Mouse (Mus musculus) spleen, adult 2 months (tissue): ENCODE results near the gene Fam168b. TPM values are rescaled to one million over a fixed set of nuclear protein-coding genes. Genes with fewer than 3 reads are reported as not detected.
A peak's percentile ranks its signal among the peaks of the same experiment; 100 is the strongest.

ENCODE experiments used
- DNase-seq, 2 experiments: peaks; one replicate each; pipeline versions ENCODE4 v3.0.0 to v3.0.0-alpha.2; 2012 to 2021; ENCODE audit warnings: low spot score in 2 of 2, low read depth in 1 of 2
- H3K27ac ChIP-seq: fragments of 200-500 bp; 2 replicates; pipeline ENCODE4 v1.5.1; 2012; ENCODE audit warnings: low read length, inconsistent platforms; ENCODE audit not compliant: insufficient read depth
- H3K27me3 ChIP-seq: fragments of 200-500 bp; 2 replicates; pipeline ENCODE4 v1.6.1; 2012; ENCODE audit warnings: mild to moderate bottlenecking, moderate library complexity, low read length, inconsistent platforms; ENCODE audit not compliant: control insufficient read depth, insufficient read depth
- H3K36me3 ChIP-seq: fragments of 200-500 bp; 2 replicates; pipeline ENCODE4 v1.6.1; 2012; ENCODE audit warnings: mild to moderate bottlenecking, low read length, inconsistent platforms; ENCODE audit not compliant: control insufficient read depth, insufficient read depth
- H3K4me1 ChIP-seq: fragments of 200-500 bp; 2 replicates; pipeline ENCODE4 v1.6.1; 2011; ENCODE audit warnings: inconsistent platforms; ENCODE audit not compliant: control insufficient read depth, insufficient read depth, insufficient read length
- H3K4me3 ChIP-seq: fragments of 200-500 bp; 2 replicates; pipeline ENCODE4 v1.5.1; 2011; ENCODE audit warnings: mild to moderate bottlenecking, inconsistent platforms; ENCODE audit not compliant: insufficient read depth, insufficient read length; ENCODE audit errors: extremely low read depth
- CTCF ChIP-seq: fragments of 200-500 bp; IDR thresholded peaks from 2 replicates; pipeline ENCODE4 v1.5.1; 2011; ENCODE audit warnings: mild to moderate bottlenecking, inconsistent platforms; ENCODE audit not compliant: insufficient read depth, insufficient read length, insufficient replicate concordance; ENCODE audit errors: extremely low read depth
- POLR2A ChIP-seq: fragments of 200-500 bp; IDR thresholded peaks from 2 replicates; pipeline ENCODE4 v1.6.1; 2011; ENCODE audit warnings: low read depth, low read length, inconsistent platforms
- WGBS: fragments of 180-500 bp; shearing (Covaris S2); methylation state at CpG from one replicate; pipeline ENCODE4 v1.1.7; 2018; 5-methylcytosine and 5-hydroxymethylcytosine counted together
- polyA plus RNA-seq: library from polyadenylated mRNA; depleted of rRNA; stranded (reverse); fragments of >200 nt; gene quantifications from 2 replicates; pipeline ENCODE4 v1.2.3, GENCODE M21; 2012

Gene Fam168b
- polyA plus RNA-seq, 1 experiment, result 351 TPM

DNA sequence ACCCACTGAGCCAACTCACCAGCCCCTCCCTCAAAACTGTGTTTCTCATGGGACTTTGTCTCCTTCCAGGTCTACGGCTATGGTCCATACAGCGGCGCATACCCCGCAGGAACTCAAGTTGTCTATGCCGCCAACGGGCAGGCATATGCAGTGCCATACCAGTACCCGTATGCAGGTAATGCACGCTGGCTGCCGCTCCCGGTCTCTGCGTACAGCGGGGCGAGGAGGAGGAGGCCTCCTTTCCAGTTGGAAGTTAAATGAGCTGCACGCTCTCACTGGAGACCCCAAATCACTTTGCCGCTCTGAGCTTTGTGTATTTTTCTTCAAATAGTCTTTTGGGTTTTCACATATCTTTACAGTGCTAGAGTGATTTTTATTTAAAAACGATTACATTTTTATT is 26.4 kb upstream of the Fam168b start:
- no peaks in the 10 kb centered on the region for H3K27me3 ChIP-seq
- peaks cover 29% of the 10 kb centered on the region for H3K36me3 ChIP-seq
- no peak overlapping the region for H3K27ac ChIP-seq
- H3K4me3 ChIP-seq, result no peak overlapping the region
- no peak for DNase-seq
- 96% methylated on average over 16 of the region's 16 CpGs for WGBS
- H3K4me1 ChIP-seq, result no peaks in the 10 kb centered on the region
- TF ChIP-seq POLR2A, result no peak
- TF ChIP-seq CTCF, result no peak

DNA sequence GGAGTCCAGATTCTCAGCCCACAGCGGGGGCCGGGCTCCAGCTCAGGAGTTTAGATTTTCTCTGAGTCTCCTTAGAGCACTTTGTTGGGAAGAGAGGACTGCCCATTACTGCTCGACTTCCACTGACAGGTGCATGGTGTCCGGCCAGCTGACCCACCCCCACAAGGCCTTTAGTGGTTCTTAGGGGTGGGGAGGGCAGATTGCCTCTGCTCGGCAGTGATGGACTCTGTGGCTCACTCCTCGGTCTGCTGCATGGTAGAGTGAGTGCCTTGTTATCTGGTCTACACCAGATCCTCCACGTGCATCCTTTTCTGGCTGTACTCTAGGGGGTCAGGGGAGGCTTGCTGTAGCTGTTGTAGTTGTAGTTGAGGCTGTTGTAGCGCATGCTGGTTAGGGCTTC is 25.5 kb upstream of the Fam168b start:
- H3K4me1 ChIP-seq, result no peaks in the 10 kb centered on the region
- H3K36me3 ChIP-seq, result peaks cover 32% of the 10 kb centered on the region
- TF ChIP-seq POLR2A (no peak), CTCF (no peak)
- no peak for DNase-seq
- H3K4me3 ChIP-seq, result no peak overlapping the region
- no peaks in the 10 kb centered on the region for H3K27me3 ChIP-seq
- no peak overlapping the region for H3K27ac ChIP-seq
- 91% methylated on average over 8 of the region's 8 CpGs for WGBS

DNA sequence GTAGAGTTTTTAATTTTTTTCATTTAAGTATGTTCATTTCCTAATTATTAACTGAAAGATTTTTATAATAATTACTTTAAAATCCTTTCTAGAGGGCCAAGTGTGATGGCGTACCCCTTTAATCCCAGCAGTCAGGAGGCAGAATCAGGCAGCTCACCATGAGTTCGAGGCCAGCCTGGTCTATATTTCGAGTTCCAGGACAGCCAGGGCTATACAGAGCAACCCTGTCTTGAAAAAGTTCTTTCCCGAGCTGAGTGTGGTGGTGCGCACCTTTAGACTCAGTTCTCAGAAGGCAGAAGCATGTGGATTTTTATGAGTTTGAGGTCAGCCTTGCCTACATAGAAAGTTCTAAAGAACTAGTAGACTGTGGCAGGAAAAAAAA is 24.7 kb upstream of the Fam168b start:
- TF ChIP-seq POLR2A (no peak), CTCF (no peak)
- Histone ChIP-seq H3K4me1 (no peaks in the 10 kb centered on the region), H3K27me3 (no peaks in the 10 kb centered on the region), H3K4me3 (no peak overlapping the region), H3K27ac (no peak overlapping the region), H3K36me3 (peaks cover 39% of the 10 kb centered on the region)
- DNase-seq, result no peak
- 87% methylated on average over 5 of the region's 5 CpGs for WGBS

DNA sequence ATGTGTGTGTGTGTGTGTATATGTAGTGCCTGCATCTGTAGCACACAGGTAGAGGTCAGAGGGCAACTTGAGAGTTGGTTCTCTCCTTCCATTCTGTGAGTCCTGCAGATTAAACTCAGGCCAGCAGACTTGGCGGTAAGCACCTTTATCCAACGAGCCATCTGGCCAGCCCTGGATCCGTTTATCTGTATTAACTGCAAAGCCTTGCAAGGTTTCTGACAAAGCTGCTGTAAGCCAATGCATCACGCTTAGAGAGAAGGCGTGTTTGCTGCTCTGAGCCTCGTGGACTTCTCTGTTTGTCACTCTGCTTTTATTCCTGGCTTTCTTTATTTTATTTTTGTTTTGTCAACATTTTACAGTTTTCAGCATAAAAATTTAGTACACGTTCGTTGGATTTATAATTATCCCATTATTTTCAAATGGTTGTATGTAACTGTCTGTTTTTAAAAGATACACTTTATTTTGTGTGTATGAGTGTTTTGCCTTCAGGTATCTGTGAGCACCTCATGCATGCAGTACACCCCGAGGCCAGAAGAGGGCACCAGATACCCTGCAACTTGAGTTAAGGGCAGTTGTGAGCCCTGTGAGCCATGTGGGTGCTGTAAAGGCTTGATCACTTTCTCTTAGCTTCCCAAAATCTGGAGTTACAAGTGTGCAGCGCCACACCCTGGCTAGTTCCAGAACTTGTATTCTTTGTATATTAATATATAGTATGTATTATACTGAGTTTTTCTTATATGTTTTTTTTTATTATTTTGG is 24.1 kb upstream of the Fam168b start:
- H3K4me3 ChIP-seq, result no peak overlapping the region
- 65% methylated on average over 10 of the region's 10 CpGs for WGBS
- peak; percentile 79 to 90 for DNase-seq
- peak; percentile 84; the same call in 1 of the 2 replicates for TF ChIP-seq CTCF
- no peak for TF ChIP-seq POLR2A
- H3K27me3 ChIP-seq, result no peaks in the 10 kb centered on the region
- no peaks in the 10 kb centered on the region for H3K4me1 ChIP-seq
- H3K36me3 ChIP-seq, result peaks cover 41% of the 10 kb centered on the region
- no peak overlapping the region for H3K27ac ChIP-seq

DNA sequence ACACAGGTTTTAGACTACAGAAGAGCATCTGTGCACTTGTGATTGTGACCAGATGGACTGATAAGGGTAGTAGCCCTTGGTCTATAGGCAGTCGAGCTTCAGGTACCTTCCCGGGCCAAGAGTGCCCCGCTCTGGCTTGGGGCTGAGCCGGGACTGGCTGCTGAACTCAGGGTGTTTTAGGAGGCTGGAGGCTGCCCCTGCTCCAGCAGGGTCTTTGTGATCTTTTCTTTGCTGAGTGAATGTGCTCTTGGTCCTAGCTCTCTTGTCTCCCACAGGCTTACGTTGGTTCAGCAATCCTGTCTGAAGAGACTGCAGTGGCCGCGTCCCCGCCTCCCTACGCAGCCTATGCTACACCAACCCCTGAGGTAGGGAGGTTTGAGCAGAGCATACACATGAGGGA is 23.0 kb upstream of the Fam168b start:
- DNase-seq, result no peak
- Histone ChIP-seq H3K36me3 (peaks cover 35% of the 10 kb centered on the region), H3K4me3 (no peak overlapping the region), H3K27me3 (no peaks in the 10 kb centered on the region), H3K27ac (no peak overlapping the region), H3K4me1 (no peaks in the 10 kb centered on the region)
- no peak for TF ChIP-seq POLR2A
- no peak for TF ChIP-seq CTCF
- WGBS, result 94% methylated on average over 9 of the region's 9 CpGs

DNA sequence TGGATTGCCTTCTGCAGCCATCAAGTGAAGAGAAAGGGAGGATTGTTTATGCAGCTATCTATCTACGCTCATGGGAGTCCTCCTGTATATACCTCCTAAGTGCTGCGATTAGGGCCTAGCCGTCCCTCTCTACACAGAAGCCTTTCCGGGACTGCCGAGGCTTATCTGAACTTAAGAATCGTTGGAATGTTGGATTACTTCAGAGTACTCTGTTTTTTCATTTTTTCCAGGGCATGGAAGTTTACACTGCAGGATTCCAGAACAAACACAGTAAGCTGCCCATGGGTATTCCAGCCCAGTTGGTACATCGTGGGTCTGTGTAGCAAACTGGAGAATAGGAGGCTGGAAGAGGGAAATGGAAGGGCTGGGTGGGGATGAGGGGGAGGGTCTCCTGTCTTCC is 21.4 kb upstream of the Fam168b start:
- TF ChIP-seq POLR2A (no peak), CTCF (no peak)
- Histone ChIP-seq H3K27ac (no peak overlapping the region), H3K36me3 (peaks cover 27% of the 10 kb centered on the region), H3K4me1 (no peaks in the 10 kb centered on the region), H3K27me3 (no peaks in the 10 kb centered on the region), H3K4me3 (no peak overlapping the region)
- WGBS, result 91% methylated on average over 7 of the region's 7 CpGs
- no peak for DNase-seq

DNA sequence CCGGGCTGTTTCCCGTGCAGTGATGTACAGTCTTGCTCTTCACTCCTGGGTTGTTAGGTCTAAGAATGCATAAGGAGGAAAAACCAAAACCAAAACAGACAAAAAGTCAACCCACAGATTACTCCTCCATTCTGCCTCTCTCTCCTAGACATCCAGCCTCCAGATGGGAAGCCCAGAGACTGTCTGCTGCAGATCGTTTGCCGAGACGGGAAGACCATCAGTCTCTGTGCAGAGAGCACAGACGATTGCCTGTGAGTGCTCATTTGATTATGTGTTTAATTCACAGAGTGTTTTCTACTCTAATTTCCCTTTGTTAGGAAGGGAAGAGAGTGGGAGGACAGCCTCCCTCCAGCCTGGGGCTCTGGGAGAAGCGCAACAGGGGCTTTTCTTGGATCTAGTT is 20.5 kb upstream of the Fam168b start:
- no peak overlapping the region for H3K27ac ChIP-seq
- no peaks in the 10 kb centered on the region for H3K27me3 ChIP-seq
- peaks cover 25% of the 10 kb centered on the region for H3K36me3 ChIP-seq
- no peak overlapping the region for H3K4me3 ChIP-seq
- WGBS, result 92% methylated on average over 7 of the region's 7 CpGs
- no peak for TF ChIP-seq CTCF
- TF ChIP-seq POLR2A, result no peak
- H3K4me1 ChIP-seq, result peaks cover 7% of the 10 kb centered on the region; the same call in 1 of the 2 replicates
- no peak for DNase-seq
